Mouse (Mus musculus): Measurements from ENCODE around the gene Ihh.

DNA sequence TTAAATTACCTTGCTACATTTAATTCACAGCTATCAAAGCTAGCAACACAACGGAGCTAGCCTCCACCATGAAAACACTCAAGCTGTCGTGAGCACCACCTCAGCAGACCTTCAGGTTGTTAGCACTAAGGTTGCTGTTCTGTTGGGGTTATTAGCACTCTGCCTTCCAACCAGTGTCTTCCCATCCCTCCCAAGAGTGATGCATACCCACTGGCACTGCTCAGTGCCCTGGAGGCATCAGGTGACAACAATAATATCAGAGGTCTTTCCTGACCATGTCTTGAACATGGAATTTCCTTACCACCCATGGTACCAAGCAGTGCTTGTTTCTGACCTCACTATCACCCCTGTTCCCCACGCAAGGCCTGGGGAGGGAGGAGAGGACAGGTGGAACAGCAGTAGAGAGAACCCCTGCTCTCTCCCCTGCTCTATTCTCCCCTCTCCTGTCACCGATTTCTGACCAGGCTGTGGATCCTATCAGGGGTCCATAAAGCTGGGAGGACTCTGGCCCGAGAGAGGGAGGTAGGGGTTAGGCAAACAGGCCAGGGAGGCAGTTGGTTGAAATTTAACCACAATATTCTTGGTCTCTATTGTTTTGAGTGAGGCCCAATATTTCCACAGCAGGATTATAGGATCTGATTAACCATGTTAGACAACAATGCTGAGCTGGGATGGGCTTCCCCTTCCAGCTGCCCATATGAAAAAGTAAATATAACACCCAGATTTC lies 10.8 kb upstream of the Ihh start:
- TF ChIP-seq FLI1 (IDR thresholded peaks at IDR 0.05; ENCODE audit: low read length) (no peak), GATA1 (IDR thresholded peaks at IDR 0.05; ENCODE audit: borderline replicate concordance, low read length) (no peak)
